Mouse (Mus musculus) naive thymus-derived CD4-positive, alpha-beta T cell, adult 2 months (primary cell): Measurements from ENCODE around the gene Wdr95.

Experiments used
- DNase-seq: peaks from one replicate; pipeline ENCODE4 v3.0.0-alpha.2; 2011; ENCODE audit warnings: low read depth

The Wdr95 gene

GRCm38 (mm10) chr5:149527999-149528729 is at the start of gene Wdr95:
Wdr95 (plus strand) TSS chr5:149528679.
- DNase-seq: no peak

- DNase-seq: no peak
Observed at GRCm38 (mm10) chr5:149481920-149482319, 46.6 kb upstream of the Wdr95 start.

GRCm38 (mm10) chr5:149483321-149484052 is 45.0 kb upstream of the Wdr95 start:
- peak; percentile 46 for DNase-seq

GRCm38 (mm10) chr5:149484270-149484669 is 44.2 kb upstream of the Wdr95 start:
- DNase-seq: no peak

- DNase-seq: no peak
Observed at GRCm38 (mm10) chr5:149485447-149485846, 43.0 kb upstream of the Wdr95 start.

DNA sequence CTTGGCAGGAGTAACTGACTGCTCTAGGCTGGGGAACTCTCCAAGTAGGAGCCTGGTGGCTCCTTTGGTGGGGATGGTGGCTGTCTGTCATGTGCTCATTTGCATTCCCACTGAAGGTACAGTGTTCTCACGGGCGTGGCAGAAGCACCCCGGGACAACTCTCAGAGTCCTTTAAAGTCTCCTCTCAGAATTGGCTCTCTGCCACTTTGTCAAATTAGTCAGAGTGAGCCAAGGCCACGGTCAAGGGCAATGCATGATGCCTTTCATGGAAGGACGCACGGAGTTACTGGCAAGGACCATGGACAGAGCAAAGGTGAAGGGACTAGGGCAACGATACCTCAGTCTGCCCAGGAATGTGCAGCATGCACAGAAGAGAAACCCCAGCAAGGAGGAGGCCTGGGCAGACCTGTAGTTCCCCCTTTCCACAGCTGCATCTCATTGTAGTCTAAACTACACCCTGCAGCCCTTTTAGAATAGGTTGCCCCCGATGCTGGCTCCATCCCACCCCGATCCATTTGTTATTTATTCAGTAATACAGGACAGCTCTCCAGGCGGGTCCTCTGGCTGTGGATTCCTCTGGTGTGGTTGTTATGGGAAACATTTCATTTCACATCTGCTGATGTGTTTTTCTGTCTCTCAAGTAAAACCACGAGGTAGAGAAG is 40.0 kb upstream of the Wdr95 start:
- DNase-seq: no peak

GRCm38 (mm10) chr5:149489136-149489535 is 39.3 kb upstream of the Wdr95 start:
- no peak for DNase-seq

DNA sequence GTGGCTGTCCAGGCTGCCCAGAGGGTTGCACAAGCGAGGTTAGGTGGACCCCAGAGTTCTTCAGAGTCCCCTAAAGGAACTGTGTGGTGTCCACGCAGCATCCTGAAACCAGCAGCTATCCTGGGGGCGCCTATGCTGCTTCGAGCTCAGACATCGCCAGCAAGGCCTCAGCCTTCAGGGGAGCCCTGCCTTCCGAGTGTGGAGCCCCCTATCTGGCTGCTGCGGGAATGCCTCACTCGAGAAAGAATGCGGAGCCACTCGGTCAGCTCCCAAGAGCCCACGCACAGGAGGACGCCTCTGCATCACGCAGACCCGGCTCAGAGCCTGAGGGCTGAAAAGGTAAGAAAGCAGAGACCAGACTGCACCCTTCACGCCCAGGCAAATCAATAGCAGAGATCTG is 38.2 kb upstream of the Wdr95 start:
- no peak for DNase-seq

DNA sequence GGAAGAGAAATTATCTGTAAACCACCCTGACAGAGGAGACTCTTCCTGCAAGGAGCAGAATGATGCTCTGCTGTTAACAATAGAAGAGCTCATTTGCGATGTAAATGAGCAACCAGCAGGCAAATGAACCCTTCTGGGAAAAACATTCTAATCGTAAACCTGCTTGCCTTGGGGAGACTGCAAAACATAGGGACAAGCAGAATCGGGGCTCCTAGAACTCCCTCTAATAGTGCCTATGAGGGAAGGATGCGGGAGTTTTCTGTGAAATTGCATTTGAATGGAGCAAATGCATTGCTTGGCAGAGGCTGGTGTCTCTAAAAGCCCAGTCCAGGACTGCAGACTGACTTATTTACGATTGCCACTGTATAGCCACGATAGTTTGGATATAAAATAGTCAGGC is 32.8 kb upstream of the Wdr95 start:
- no peak for DNase-seq

DNA sequence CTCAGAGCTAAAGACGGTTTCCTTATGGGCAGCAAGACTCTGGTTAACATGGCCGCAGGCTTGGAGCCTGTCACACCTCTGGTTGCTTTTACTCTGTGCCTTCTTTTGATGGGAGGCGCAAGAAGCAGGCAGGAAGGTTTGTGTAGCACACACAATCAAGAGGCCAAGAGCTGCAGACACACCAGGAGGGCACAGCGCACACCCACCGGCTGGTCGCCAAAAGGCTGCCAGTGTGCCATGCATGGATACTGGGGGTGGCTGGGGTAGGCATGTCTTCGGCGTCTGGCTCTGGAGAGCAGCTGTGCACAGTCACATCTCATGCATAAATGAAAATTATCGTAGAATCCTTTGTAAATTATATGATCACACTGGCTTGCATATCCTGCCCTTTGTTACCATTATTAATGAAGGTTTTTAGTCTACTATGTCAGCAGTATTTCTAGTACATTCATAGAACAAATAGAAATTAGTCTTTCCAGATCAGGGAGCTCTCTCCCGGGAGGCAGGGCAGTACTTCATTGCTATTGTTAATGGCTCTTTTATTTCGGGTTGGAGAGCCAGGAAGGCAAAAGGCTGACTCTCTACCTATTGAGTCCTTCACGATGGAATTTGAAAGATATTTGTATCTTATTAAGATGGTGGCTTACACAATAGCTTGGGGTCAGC is 31.9 kb upstream of the Wdr95 start:
- no peak for DNase-seq

DNA sequence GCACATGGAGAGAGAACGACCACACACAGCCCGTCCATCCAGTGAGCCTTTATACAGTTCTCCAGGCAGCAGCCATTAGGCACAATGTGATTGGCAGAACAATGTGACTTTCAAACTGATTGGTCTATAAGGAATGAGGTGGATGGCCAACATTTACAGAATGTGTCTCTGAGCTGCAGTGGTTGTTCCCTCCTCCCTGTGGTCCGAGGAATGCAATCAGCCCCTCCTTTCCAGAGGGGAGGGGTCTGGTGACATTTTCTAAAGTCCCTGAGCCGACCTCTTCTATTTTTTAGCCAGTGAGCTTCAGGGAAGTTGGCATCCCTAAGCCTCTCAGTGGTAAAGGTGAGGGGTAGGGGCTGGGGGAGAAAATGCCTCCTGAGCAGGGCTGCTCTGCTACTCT is 28.5 kb upstream of the Wdr95 start:
- no peak for DNase-seq

DNA sequence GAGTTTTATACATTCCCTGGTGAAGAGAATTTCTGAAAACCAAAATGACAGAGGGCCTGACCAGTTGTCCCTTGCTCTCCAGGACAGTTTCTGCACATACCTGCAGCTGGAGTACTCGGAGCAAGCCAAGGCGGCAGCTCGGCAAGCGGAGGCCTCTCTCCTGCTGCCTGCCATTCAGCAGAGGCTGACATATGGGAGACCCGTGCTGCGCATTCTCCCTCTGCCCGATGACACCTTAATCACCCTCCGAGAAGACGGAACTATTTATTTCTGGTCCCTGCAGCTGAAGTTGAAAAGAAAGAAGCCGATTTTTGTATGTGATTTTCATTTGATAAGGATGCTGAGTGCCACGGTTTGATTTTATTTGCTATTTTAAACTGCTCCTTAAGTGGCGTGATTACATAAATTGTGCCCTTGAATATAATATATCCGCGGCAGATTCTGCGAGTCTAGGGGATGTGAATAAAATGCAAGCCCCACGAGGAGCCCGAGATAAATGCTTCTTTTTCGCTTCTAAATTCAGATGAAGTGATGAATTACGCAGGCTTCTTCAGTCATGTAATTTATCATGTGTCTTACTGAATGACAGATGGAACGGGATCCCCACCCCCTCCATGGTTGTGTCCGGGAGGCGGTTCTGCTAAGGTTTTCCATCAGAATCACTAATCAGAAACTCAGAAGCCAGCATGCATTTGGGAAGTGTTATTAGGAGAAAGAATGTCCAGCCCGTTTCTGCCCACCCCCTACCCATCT is 24.9 kb upstream of the Wdr95 start:
- DNase-seq: no peak

- no peak for DNase-seq
Observed at GRCm38 (mm10) chr5:149504985-149505384, 23.5 kb upstream of the Wdr95 start.

DNA sequence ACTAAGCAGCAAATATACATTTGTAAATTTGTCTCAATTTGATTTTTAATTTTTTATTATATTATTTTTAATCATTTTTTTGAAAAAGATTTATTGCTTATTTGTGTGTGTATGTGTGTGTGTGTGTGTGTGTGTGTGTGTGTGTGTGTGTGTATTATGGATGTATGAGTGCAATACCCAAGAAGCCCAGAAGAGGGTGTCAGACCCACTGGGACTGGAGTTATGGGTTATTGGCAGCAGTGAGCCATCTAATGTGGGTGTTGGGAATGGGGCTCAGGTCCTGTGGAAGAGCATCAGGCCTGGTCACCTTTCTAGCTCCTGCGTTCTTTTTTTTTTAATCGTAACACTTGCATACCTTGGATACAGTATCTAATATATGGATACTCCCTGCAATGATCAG is 22.4 kb upstream of the Wdr95 start:
- DNase-seq: no peak

GRCm38 (mm10) chr5:149508094-149509029 is 20.1 kb upstream of the Wdr95 start:
- no peak for DNase-seq

DNA sequence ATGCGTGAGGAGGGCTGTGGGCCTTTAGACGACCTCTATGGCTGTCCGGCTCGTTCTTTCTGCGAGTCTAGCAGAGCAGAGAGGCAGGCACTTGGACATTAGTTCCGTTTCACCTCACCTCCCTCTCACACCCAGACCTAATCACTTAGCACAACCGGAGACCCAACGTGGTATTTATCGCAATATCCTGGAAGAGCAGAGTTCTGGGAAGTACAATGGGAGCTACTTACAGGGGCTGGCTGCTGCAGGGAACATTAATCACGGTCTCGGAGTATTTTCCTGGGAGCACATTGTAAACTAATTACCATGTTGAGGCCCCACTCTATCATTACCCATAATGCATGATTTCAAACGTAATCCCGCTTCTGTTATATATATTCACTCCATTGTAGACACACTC is 18.2 kb upstream of the Wdr95 start:
- no peak for DNase-seq

- DNase-seq: no peak
Observed at GRCm38 (mm10) chr5:149512695-149513094, 15.8 kb upstream of the Wdr95 start.

- no peak for DNase-seq
Observed at GRCm38 (mm10) chr5:149513438-149514086, 14.9 kb upstream of the Wdr95 start.

DNA sequence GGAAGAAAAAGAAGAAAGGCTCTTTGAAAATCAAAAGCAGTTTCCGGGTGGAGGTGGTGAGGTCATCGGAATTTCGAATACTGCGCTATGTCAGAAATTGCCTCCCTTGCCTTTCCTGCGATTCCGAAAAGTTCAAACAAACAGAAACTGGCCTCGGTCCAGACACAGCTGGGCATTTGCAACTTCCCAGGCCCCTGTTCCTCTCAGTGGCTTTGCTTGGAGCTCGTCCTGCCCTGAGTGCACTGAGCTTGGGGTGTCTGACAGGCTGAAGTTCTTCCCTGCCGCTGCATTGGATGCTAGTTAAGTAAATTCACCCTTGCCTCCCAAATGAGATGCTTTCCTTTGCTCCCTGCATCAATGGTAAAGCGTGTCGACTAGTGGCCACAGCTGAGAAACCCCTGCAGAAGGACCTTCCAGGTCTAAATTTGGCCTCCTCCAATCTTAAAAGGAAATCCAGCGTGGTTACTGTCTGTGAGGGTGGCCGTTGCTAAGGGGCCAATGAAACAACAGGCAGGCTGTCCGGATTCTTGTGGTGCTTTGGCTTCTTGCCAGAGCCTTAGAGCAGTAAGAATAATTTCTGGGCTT is 14.3 kb upstream of the Wdr95 start:
- DNase-seq: no peak

- no peak for DNase-seq
Observed at GRCm38 (mm10) chr5:149514890-149515289, 13.6 kb upstream of the Wdr95 start.
